Mouse (Mus musculus) B cell, adult (primary cell): ENCODE results near the gene Gdi2. TPM values are rescaled to one million over a fixed set of nuclear protein-coding genes. Genes with fewer than 3 reads are reported as not detected.

Source experiments
- total RNA-seq: library from RNA; stranded (reverse); gene quantifications from 4 replicates; pipeline ENCODE4 v1.2.4, GENCODE M21; 2023; ENCODE audit not compliant: inconsistent age

The Gdi2 gene
- total RNA-seq = 424 to 484 TPM (median 452 TPM) in 4 replicates

DNA sequence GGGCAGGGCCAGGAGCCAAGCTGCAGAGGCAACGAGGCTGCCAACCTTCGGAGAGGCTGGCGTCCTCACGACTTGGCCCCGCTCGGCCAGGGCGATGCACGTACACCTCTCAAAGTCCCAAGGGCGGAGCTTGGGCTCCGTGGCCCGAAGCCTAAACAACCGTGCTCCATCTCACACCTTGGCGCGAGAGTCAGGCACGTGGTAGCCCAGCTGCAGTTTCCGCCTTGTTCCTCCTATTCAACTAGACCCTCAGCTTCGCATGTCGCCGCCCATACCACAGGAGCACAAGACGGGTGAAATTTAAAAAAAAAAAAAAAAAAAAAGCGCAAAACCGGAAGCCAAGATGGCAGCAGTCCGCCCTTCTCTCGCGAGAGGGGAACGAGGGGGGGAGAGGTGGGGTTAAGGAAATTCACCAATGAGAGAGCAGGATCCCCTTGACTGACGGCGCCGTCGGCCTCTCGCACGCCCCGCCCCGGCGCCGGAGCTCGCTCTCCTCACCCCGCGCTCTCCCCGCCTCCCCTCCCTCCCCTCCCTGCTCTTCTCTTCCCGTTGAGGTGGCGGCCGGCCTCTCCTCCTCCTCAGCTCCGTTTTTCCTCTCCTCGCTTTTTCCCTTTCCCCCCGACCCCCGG, at the start of gene Gdi2:
Gdi2 (plus strand) TSS at position 470 of the 629 bp plus-strand sequence.

GRCm38 (mm10) chr13:3610795-3611438, 73.1 kb downstream of the Gdi2 start, which contains the start of gene Fam208b:
Gene Fam208b (minus strand): TSS chr13:3611108.

Other genes with a start within 250 kb of the Gdi2 start
- gene Fam208b, start 73.0 kb downstream of the Gdi2 start, total RNA-seq = 66.2 to 82.4 TPM (median 78.7 TPM) in 4 replicates
- 31.6 to 38.6 TPM (median 32.6 TPM) in 4 replicates for gene Asb13, start 96.0 kb downstream of the Gdi2 start, total RNA-seq